Mouse (Mus musculus): ENCODE data around the gene Etfbkmt. TPM values are rescaled to one million over a fixed set of nuclear protein-coding genes. Genes with fewer than 3 reads are reported as not detected.

Etfbkmt gene
- total RNA-seq, 1 experiment, result 6.8 TPM

DNA sequence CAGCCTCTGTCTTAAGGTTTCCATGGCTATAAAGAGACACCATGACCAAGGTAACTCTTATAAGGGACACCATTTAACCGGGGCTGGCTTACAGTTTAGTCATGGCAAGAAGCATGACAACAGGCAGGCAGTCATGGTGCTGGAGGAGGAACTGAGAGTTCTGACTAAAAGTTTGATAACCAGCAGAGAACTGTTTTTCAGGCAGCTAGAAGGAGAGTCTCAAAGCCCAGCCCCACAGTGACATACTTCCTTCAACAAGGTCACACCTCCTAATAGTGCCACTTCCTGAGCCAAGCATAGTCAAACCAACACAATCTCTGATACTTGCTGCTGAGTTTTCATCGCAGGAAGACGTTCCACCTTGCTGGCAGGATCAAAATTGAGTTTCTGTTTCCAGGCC lies 638 bp upstream of the Etfbkmt start:
- Histone ChIP-seq H3K4me1 (ENCODE audit: control insufficient read depth in 2 of 2, insufficient read depth in 2 of 2, low read length in 2 of 2, poor library complexity in 1 of 2) (peaks cover 3 to 8% of the 10 kb centered on the region in 2 experiments; a peak in 3 of 4 replicates), H3K4me3 (ENCODE audit: insufficient read depth in 1 of 2, low read depth in 1 of 2, low read length in 2 of 2, poor library complexity in 1 of 2, severe bottlenecking in 1 of 2) (no peak overlapping the region), H3K9me3 (ENCODE audit: control insufficient read depth, insufficient read depth, low read depth, low read length) (no peaks in the 10 kb centered on the region), H3K9ac (ENCODE audit: insufficient read depth, low read depth, low read length, poor library complexity, severe bottlenecking) (no peak overlapping the region), H3K27ac (ENCODE audit: insufficient read depth, low read depth, low read length, poor library complexity, severe bottlenecking) (no peak overlapping the region), H3K36me3 (ENCODE audit: control insufficient read depth, insufficient read depth, low read length, poor library complexity, severe bottlenecking) (peaks cover 2% of the 10 kb centered on the region)
- in situ Hi-C loops (cut with MboI; ENCODE audit: low sequenced_read_pairs in 2 of 2, unreplicated experiment in 2 of 2), result loop anchor here in 1 of 2 experiments (10.0 kb wide), 1 partner anchor 236 kb away; no protein-coding TSS in a partner anchor
- TF ChIP-seq HCFC1 (IDR thresholded peaks at IDR 0.05; ENCODE audit: borderline replicate concordance, insufficient read depth, low read length) (no peak), CHD2 (IDR thresholded peaks at IDR 0.05; ENCODE audit: low read depth, low read length) (no peak), MAFK (IDR thresholded peaks at IDR 0.05; ENCODE audit: insufficient read depth, low read depth, low read length) (no peak), ZNF384 (IDR thresholded peaks at IDR 0.05; ENCODE audit: low read depth, low read length) (no peak), ZC3H11A (IDR thresholded peaks at IDR 0.05; ENCODE audit: borderline replicate concordance, low read depth, low read length) (no peak)
- DNase-seq (ENCODE audit: low read depth, low spot score), result no peak

- DNase-seq (ENCODE audit: low read depth, low spot score), result peak; percentile 92
- Histone ChIP-seq H3K4me1 (ENCODE audit: control insufficient read depth in 2 of 2, insufficient read depth in 2 of 2, low read length in 2 of 2, poor library complexity in 1 of 2) (peaks cover 0 to 2% of the 10 kb centered on the region in 2 experiments; a peak in 2 of 4 replicates), H3K4me3 (ENCODE audit: insufficient read depth in 1 of 2, low read depth in 1 of 2, low read length in 2 of 2, poor library complexity in 1 of 2, severe bottlenecking in 1 of 2) (peak overlapping the region; percentile 71 to 85), H3K9me3 (ENCODE audit: control insufficient read depth, insufficient read depth, low read depth, low read length) (no peaks in the 10 kb centered on the region), H3K27ac (ENCODE audit: insufficient read depth, low read depth, low read length, poor library complexity, severe bottlenecking) (peak overlapping the region; percentile 44; the same call in 1 of the 2 replicates), H3K9ac (ENCODE audit: insufficient read depth, low read depth, low read length, poor library complexity, severe bottlenecking) (peak overlapping the region; percentile 87), H3K36me3 (ENCODE audit: control insufficient read depth, insufficient read depth, low read length, poor library complexity, severe bottlenecking) (peaks cover 7% of the 10 kb centered on the region)
- in situ Hi-C loops (cut with MboI; ENCODE audit: low sequenced_read_pairs in 2 of 2, unreplicated experiment in 2 of 2), result no loop called here
- TF ChIP-seq MAFK (IDR thresholded peaks at IDR 0.05; ENCODE audit: insufficient read depth, low read depth, low read length), result no peak
- TF ChIP-seq ZC3H11A (IDR thresholded peaks at IDR 0.05; ENCODE audit: borderline replicate concordance, low read depth, low read length), result 0 out of 2 replicates have a peak, but pooled peaks have one; percentile 8
- no peak for TF ChIP-seq CHD2 (IDR thresholded peaks at IDR 0.05; ENCODE audit: low read depth, low read length)
- peak; percentile 77 for TF ChIP-seq ZNF384 (IDR thresholded peaks at IDR 0.05; ENCODE audit: low read depth, low read length)
- TF ChIP-seq HCFC1 (IDR thresholded peaks at IDR 0.05; ENCODE audit: borderline replicate concordance, insufficient read depth, low read length), result peak; percentile 86; the same call in 1 of the 2 replicates
Measured at GRCm38 (mm10) chr6:149141393-149142173, 1.9 kb downstream of the Etfbkmt start.

DNA sequence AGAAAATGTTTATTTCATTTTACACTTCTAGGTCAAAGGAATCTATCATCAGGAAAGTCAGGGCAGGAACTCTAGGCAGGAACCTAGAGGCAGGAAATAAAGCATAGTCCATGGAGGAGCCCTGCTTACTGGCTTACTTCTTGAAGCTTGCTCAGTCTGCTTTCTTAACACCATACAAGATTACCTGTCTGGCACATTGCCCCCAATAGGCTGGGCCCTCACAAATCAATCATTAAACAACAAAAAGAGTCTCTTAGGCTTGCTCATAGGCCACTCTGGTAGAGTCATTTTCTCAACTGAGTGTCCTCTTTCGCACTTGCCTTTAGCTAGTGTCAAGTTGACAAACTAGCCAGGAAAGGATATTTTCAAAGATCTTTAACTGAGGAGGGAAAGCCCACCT lies 5.5 kb downstream of the Etfbkmt start:
- Histone ChIP-seq H3K9ac (ENCODE audit: insufficient read depth, low read depth, low read length, poor library complexity, severe bottlenecking) (no peak overlapping the region), H3K4me3 (ENCODE audit: insufficient read depth in 1 of 2, low read depth in 1 of 2, low read length in 2 of 2, poor library complexity in 1 of 2, severe bottlenecking in 1 of 2) (no peak overlapping the region), H3K9me3 (ENCODE audit: control insufficient read depth, insufficient read depth, low read depth, low read length) (no peaks in the 10 kb centered on the region), H3K4me1 (ENCODE audit: control insufficient read depth in 2 of 2, insufficient read depth in 2 of 2, low read length in 2 of 2, poor library complexity in 1 of 2) (no peaks in the 10 kb centered on the region), H3K27ac (ENCODE audit: insufficient read depth, low read depth, low read length, poor library complexity, severe bottlenecking) (no peak overlapping the region), H3K36me3 (ENCODE audit: control insufficient read depth, insufficient read depth, low read length, poor library complexity, severe bottlenecking) (peaks cover 7% of the 10 kb centered on the region)
- in situ Hi-C loops (cut with MboI; ENCODE audit: low sequenced_read_pairs in 2 of 2, unreplicated experiment in 2 of 2), result no loop called here
- TF ChIP-seq CHD2 (IDR thresholded peaks at IDR 0.05; ENCODE audit: low read depth, low read length), result no peak
- TF ChIP-seq MAFK (IDR thresholded peaks at IDR 0.05; ENCODE audit: insufficient read depth, low read depth, low read length), result no peak
- TF ChIP-seq ZNF384 (IDR thresholded peaks at IDR 0.05; ENCODE audit: low read depth, low read length), result no peak
- no peak for TF ChIP-seq HCFC1 (IDR thresholded peaks at IDR 0.05; ENCODE audit: borderline replicate concordance, insufficient read depth, low read length)
- no peak for TF ChIP-seq ZC3H11A (IDR thresholded peaks at IDR 0.05; ENCODE audit: borderline replicate concordance, low read depth, low read length)
- DNase-seq (ENCODE audit: low read depth, low spot score), result no peak

DNA sequence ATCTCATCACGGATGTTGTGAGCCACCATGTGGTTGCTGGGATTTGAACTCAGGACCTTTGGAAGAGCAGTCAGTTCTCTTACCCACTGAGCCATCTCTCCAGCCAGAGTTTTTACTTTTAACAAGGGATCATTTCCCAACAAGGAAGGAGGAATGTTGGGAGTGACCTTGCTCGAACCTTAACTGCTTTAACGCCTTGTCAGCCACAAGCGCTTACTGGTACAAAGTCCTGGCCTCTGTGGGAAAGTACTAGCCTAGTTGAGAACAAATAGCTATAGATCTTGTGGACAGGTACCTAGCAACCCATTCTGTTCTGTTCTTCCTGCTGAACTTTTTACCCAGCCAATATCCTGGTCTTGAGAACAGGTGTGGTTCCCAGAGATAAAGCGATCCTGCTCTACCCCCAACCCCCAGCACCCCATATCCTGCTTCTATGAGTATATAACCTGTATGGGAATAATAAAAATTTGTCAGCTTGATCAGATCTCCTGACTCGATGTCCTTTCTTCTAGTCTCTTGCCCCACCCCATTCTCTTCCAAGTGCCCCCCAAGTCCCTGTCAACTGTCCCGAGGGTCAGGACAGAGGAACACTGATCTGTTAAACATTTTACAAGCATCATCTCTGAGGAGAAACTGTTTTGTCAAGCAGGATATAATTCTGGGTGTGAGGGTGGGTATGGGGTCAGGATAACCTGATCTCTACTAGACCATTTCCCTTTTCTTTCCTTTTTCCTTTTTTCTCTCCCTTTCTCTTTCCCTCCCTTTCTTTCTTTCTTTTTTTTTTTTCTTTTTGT lies 9.0 kb downstream of the Etfbkmt start:
- no peak overlapping the region for H3K4me3 ChIP-seq (ENCODE audit: insufficient read depth in 1 of 2, low read depth in 1 of 2, low read length in 2 of 2, poor library complexity in 1 of 2, severe bottlenecking in 1 of 2)
- in situ Hi-C loops (cut with MboI; ENCODE audit: low sequenced_read_pairs in 2 of 2, unreplicated experiment in 2 of 2), result no loop called here
- no peaks in the 10 kb centered on the region for H3K4me1 ChIP-seq (ENCODE audit: control insufficient read depth in 2 of 2, insufficient read depth in 2 of 2, low read length in 2 of 2, poor library complexity in 1 of 2)
- no peak overlapping the region for H3K27ac ChIP-seq (ENCODE audit: insufficient read depth, low read depth, low read length, poor library complexity, severe bottlenecking)
- H3K9ac ChIP-seq (ENCODE audit: insufficient read depth, low read depth, low read length, poor library complexity, severe bottlenecking), result no peak overlapping the region
- no peak for TF ChIP-seq ZC3H11A (IDR thresholded peaks at IDR 0.05; ENCODE audit: borderline replicate concordance, low read depth, low read length)
- no peak for TF ChIP-seq ZNF384 (IDR thresholded peaks at IDR 0.05; ENCODE audit: low read depth, low read length)
- TF ChIP-seq MAFK (IDR thresholded peaks at IDR 0.05; ENCODE audit: insufficient read depth, low read depth, low read length), result no peak
- no peak for TF ChIP-seq CHD2 (IDR thresholded peaks at IDR 0.05; ENCODE audit: low read depth, low read length)
- no peak for TF ChIP-seq HCFC1 (IDR thresholded peaks at IDR 0.05; ENCODE audit: borderline replicate concordance, insufficient read depth, low read length)
- peaks cover 7% of the 10 kb centered on the region for H3K36me3 ChIP-seq (ENCODE audit: control insufficient read depth, insufficient read depth, low read length, poor library complexity, severe bottlenecking)
- H3K9me3 ChIP-seq (ENCODE audit: control insufficient read depth, insufficient read depth, low read depth, low read length), result no peaks in the 10 kb centered on the region
- DNase-seq (ENCODE audit: low read depth, low spot score), result no peak
